Mouse (Mus musculus) kidney, postnatal 4 days (tissue): ENCODE measurements around the gene Rorc.

Source experiments
- DNase-seq, 2 experiments: peaks; one replicate each; pipeline ENCODE4 v3.0.0; 2021; ENCODE audit warnings: mixed read lengths in 2 of 2

Gene Rorc

DNA sequence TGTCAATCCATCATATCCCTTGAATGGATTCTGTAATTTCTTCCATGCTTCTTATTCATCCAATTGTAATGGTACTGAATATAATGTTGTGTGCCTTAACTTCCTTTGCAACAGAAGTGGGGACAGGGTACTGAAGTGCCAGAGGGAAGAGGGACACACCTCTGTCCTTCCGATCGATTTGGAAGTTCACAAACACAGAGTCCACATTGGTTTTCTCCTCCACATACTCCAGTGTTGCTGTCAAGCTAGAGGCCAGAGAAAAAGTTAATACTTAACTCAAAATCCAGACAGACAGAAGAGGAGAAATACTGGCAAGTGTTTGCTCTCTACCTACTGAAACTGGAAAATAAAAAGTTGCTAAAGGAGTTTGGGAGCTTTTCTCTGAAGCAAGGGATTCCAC is 61.7 kb downstream of the Rorc start:
- DNase-seq: no peak

- no peak for DNase-seq
Observed at GRCm38 (mm10) chr3:94436420-94436819, 63.8 kb downstream of the Rorc start.

- DNase-seq: no peak
Observed at GRCm38 (mm10) chr3:94441182-94441581, 68.6 kb downstream of the Rorc start.

GRCm38 (mm10) chr3:94442951-94443596 is 70.5 kb downstream of the Rorc start, which contains the start of gene Mrpl9:
Mrpl9 (plus strand) TSS chr3:94443318.
- peak; percentile 98 for DNase-seq

- DNase-seq: no peak
Observed at GRCm38 (mm10) chr3:94443597-94443964, 71.0 kb downstream of the Rorc start, which contains the start of gene Oaz3. Oaz3 (minus strand) TSS chr3:94443915.
